Mouse (Mus musculus): ENCODE measurements around the gene Rhbg.

Gene Rhbg

GRCm38 (mm10) chr3:88256382-88256781 lies 1.9 kb upstream of the Rhbg start:
- DNase-seq (ENCODE audit: low spot score), result no peak

GRCm38 (mm10) chr3:88255950-88256349 lies 1.4 kb upstream of the Rhbg start:
- no peak for DNase-seq (ENCODE audit: low spot score)

DNA sequence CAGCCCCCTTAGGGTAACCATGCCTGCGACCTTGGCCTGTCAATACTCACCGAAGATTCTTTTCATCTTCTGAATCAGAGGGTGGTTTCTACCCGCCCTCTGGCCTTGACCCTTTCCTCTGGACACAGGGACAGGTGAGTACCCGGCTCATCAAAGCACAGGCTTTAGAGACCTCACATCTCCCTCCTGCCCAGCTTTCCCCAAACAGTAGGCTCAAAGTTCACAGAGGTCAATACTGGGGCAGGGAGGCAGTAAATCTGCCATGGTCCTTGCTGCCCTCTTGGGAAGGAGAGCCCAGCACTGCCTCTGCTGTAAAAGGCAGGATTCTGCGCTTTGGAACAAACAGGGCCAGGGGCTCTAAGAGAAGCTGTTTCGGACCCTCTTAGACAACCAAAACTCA lies 1.8 kb downstream of the Rhbg start:
- no peak for DNase-seq (ENCODE audit: low spot score)

DNA sequence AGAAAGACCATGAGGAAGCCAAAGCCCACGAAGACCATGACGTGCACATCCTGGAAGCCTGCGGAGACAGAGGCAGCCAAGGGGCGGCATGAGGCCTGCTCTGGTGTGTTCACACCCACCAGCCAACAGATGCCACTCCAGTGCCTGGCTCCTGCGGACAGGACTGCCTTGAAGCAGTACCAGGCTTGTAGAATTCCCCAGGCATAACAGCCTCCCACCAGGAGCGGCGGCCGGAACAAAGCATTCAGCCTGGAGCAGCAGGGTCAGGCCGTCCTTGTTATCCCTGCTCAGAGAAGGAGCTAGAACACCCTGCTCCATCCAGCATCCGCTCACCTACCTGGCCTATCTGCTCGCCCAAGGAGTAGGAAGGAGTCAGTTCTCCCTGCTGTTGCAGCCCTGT lies 6.1 kb downstream of the Rhbg start:
- no peak for DNase-seq (ENCODE audit: low spot score)

GRCm38 (mm10) chr3:88247666-88248065 lies 6.8 kb downstream of the Rhbg start:
- DNase-seq (ENCODE audit: low spot score), result no peak

- DNase-seq (ENCODE audit: low spot score), result peak; percentile 72
These were observed 8.7 kb downstream of the Rhbg start for GRCm38 (mm10) chr3:88245811-88246210.

DNA sequence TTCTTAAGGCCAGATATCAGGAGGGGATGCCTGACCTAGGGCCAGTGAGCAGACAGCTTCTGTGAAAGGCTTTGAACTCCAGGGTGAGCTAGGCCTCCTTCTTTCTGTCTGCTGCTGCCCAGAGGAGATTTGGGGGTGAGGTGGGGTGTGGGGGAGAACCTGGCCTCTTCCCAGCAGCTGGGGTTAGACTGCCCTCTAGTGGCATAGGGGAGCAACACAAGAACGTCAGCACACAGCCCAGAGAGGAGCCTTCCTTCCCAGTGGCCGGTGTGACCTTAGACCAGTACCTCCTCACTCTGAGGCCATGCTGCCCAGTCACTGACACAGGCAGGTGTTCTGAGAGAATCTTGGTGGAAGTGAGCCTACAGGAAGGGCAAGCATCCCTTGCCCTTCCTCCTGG lies 10.4 kb downstream of the Rhbg start:
- peak; percentile 35 for DNase-seq (ENCODE audit: low spot score)

DNA sequence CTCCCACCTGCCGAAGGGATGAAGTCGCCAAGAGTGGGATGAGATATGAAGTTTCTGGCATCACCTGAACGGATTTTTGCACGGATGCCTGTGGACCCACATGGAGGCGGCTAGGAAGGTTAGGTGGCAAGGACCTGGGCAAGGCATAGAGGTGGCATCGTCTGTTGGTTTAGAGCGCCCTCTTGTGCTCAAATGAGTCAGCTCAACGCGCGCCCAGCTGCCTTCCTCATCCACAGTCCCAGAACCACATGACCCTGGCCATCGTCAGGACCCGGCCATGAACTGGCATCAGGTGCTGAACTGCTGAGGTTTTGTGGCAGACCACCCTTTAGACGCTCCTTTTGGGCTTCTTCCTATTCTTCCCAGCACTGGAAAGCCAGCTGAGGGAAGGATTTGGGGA lies 12.0 kb downstream of the Rhbg start:
- DNase-seq (ENCODE audit: low spot score), result peak; percentile 90

DNA sequence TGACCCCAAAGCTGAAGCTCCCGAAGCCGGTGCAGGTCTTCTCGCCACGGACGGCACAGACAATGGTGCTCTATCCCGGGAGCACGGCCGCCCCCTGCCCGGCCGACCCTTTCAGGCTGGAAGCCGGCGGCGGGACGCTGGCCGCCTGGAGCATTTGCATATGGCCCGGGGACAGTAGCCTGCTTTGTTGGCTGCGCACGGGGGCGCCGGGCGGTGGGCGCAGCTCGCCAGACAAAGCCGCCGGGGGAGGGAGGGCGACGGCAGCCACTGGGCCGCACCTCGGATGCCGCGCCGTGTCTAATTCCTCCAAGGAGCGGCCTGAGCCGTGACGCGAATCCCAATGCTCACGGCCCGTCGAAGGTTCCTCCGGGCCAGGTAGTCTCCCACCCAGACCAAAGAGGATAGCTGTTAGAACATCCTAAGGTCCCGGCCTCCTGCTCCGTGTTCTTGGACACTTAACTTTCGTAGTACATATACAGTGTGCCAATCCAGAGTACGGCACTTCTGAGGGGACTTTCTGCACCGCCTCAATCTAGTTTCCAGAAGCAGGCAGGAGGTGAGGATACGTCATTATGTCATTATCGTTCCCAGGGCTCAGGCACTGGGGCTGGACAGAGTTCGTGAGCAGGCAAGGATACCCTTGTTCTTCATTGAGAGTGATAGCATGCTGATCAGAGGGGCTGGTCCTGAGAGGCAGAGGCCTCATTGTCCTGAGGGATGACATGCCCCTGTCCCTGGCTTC lies 13.3 kb downstream of the Rhbg start:
- no peak for DNase-seq (ENCODE audit: low spot score)

- no peak for DNase-seq (ENCODE audit: low spot score)
These were observed 15.1 kb downstream of the Rhbg start for GRCm38 (mm10) chr3:88239446-88239845.

- no peak for DNase-seq (ENCODE audit: low spot score)
These were observed 15.6 kb downstream of the Rhbg start for GRCm38 (mm10) chr3:88238866-88239391.

DNA sequence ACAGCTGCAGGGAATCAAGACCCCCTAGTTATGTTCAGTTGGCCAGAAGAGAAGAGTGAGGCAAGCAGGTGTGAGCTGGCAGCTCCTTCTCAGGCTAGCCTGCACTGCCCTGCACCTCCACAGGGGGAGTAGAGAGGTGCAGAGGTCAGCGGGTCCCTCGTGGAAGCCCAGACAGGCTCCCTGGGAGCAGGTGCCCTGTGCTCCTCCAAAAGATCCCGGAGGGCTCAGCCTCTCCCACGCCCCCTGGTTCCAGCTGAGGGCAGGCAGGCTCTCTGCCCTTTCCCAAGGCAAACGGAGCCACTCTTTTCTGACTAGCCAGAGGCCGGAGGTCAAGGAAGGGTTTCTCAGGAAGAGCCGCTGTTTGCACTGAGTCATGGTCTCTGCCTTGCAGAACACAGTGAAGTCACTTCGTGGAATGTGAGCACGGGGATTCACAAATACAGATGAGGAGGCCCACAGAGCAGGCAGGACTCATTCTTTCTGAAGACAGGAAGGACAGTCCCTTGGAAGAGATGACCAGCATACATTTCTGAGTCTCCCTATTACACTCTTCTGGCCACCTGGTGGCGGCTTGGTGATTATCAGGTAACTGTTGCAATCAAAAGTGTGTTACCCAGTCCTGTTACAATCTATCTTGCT lies 16.8 kb downstream of the Rhbg start:
- peak; percentile 59 for DNase-seq (ENCODE audit: low spot score)

DNA sequence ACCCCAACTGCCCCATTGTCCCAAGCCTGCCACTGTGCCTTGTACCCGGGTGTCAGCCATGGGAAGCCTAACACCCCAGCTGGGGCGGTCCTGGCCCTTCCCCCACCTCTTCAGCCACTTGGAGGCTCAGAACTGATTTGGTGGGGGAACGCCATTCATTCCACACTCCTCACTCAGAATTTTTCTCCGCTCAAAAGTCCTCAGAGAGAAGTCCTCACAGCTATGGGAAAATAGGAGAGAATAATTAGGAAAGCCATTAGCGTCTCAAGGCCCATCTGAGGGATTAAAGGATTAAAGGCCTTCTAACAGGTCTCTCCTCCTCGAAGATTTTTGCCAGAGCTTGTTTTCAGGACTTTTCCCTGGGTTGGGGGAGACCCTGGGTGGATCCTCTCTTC lies 17.4 kb downstream of the Rhbg start:
- no peak for DNase-seq (ENCODE audit: low spot score)

DNA sequence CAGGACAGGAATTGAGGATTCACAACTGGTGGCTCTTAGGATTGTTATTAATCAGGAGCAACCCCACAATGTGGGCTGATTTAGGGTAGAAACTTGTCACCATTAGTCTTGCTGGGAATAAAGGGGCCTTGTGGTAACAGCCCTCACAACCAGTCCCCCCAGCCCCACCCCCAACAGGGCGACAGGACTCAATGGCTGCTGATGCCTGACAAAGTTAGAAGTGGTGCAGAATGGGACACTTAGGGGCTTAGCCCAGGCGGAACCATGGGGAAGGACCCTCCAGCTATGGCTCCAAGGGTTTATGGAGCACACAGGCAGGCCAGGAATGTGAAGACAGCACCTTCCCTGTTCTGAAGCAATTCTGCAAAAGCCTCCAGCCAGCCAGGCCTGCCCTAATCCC lies 18.9 kb downstream of the Rhbg start:
- DNase-seq (ENCODE audit: low spot score), result no peak

DNA sequence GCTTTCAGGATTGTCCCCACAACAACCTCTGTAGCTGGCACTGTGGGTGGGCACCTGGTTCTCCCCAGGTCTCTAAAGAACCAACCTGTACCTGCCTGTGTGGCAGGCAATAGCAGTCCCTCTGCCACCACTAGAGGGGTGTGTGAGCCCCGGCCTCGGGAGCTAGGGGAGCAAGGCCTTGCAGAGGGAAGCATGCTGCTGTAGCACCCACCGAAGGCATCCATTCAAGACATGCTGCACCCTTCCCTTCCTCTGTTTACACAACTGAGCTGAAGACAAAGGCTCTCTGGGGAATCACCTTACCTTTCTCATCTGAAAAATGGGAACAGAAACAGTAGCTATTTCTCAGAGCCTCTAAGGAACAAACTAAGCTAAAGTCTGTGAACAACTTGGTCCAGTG lies 19.3 kb downstream of the Rhbg start:
- no peak for DNase-seq (ENCODE audit: low spot score)

DNA sequence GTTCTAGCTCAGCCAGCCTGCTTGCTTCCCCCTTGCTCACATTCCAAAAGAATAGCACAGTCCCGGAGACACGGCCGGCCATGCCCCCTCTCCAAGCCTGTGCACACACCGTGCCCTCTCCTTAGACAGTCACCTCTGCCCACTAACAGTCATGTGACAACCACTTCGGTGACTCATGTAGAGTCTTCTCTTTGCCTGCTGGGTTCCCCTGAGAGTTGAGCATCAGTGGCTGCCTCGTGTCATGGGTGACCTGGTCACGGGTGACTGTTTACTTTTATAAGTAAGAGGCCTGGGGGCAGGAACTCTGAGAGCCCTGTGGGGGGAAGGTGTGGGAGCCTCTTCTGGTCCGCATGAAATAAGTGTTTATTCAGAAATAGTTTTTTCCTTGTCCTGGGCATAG lies 20.5 kb downstream of the Rhbg start:
- peak; percentile 53 for DNase-seq (ENCODE audit: low spot score)

DNA sequence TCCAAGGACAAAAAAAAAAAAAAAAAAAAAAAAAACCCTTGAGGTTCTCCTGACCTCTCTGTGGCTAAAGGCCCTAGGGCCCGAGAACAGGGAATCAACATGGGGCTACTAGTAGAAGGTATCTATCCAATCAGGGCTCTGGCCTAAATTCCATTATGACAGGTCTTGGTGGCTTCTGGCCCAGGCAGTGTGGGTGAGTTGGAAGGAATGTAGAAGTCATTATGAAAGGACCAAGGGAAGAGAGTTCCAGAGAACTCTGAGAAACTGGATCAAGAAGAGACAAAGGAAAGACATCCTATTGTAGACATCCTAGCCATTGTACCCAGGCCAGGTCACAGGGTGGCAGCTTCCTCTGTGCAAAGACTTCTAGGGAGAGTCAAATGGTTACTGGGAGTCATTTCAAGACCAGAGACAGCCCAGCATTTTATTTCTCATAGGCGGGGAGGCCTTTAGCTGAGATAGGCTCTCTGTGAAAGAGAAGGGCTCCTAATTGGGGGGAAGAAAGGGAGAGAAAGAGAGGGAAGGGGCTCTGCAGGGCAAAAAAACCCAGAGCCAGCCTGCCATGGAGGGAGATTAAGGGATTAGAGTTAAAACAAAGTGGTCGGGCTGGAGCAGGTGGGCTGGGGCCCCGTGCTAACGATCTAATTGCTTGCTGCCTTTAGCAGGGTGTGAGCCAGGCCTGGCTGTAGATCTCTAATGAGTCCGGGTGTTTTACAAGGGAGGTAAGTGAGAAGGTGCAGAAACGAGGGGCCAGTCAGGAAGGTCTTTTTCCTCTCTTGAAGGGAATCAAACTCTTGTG lies 21.5 kb downstream of the Rhbg start:
- DNase-seq (ENCODE audit: low spot score), result peak; percentile 40

DNA sequence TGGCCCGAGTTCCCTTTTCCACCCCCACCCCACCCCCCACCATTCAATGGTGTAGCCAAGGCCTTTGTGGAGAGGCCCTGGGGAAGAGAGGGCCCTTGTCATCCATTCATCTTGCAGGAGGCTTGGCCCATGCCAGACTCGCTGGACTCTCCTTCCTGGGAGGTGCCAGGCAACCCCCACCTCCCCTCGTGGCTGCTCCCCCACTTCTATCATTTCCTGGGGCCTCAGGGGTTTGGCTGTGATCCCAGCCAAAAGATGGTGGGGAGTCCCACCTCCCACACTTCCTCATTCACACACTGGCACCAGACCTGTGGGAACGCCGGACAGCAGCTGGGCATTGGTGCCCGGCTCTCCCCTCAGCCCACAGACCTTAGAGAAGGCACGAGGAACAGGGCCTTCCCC lies 22.2 kb downstream of the Rhbg start:
- DNase-seq (ENCODE audit: low spot score), result no peak

- DNase-seq (ENCODE audit: low spot score), result no peak
These were observed 23.4 kb downstream of the Rhbg start for GRCm38 (mm10) chr3:88231061-88231641.

DNA sequence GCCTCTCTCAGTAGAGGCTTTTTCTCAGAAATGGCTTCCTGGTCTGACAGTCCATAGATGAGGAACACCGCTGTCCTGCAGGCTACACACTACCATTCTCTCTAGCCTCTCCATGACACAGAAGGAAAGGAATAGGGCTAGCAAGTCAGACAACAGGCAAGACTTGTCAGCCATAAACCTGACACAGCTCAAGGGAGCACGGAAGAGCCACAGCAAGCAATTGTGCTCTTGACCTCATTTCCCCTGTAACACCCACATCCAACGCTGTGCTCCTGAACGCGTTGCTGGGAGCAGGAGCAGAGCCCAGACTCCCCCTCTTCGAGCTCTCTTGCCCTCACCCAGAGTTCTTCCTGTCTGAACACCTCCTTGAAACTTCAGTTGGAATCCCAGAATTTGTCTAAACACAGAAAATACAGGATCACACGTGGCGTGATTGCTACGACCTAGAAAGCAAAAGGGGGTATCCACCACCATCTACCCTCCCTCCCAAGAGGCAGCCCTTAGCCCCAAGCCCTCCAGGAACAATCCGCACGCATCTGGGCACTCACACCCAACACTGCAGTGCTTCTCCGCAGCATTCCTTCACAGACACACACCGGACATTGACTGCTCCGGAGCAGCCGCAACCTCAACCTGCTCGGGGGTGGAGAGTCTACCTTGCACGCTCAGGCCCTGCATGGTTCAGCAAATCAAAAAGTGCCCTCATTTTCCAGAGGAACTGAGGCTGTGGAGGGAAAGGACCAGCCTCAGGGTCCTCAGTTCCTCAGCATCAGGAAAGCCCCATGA lies 24.1 kb downstream of the Rhbg start:
- DNase-seq (ENCODE audit: low spot score), result no peak

GRCm38 (mm10) chr3:88229526-88229925 lies 25.0 kb downstream of the Rhbg start:
- no peak for DNase-seq (ENCODE audit: low spot score)

DNA sequence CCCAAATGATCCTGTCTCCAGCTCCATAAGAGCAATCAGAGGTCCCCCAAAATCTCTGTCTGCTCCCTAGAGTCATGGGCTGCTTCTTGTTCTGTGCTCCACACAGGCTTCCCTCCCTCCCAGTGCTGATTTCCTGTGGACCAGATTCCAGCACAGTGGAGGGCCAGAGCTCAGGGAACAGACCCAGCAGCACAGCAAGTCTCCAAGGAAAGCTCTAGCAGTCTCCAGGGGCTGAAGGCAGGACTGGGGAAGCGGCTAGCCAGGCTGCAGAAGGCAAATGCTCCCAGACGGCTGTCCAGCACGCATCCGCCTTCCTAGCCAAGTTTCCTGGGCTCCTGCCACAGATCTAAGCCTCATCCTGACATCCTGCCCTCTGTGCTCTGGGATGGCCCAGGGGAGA lies 25.6 kb downstream of the Rhbg start:
- DNase-seq (ENCODE audit: low spot score), result no peak

Measured in adipocyte (in vitro differentiated cells).